Comparison of ENCODE assay signal across 7 mouse cellular contexts in the genomic region with DNA sequence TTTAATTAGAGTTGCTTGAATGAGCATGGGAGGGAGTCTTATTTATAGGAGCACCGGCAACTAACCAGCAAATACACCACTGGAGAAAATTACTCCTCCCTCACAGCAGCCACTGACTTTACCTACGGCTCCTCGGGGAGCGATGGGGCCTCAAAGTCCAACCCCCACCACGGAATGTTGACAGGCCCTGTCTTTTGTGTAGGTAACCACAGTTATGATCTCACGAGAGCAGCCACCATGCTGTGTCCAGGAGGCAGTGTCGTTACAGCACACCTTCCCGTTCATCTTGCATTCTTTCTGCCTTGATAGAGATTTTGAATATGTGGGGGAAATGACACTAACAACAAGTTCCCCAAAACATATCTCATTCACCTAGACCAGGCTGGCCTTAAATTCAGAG. TPM values are rescaled to one million over a fixed set of nuclear protein-coding genes. Genes with fewer than 3 reads are reported as not detected.
A peak's percentile ranks its signal among the peaks of the same experiment; 100 is the strongest.
DNase-seq lines count a peak whose midpoint lies in the region; ATAC-seq and TF ChIP-seq lines count a peak whose summit lies in the region.

A gene (plus strand): TSS at position 209 of the 400 bp plus-strand sequence.

- peak; percentile 56; the same call in 1 of the 2 replicates for TF ChIP-seq POLR2A in testis, adult 2 months (IDR thresholded peaks at IDR 0.05; ENCODE audit: control insufficient read depth, low read depth, low read length)

- WGBS in embryonic facial prominence, embryonic 12.5 days, result 69% methylated on average over 8 of the region's 8 CpGs
- WGBS in liver, embryonic 12.5 days (ENCODE audit: insufficient replicate concordance), result 77% methylated on average over 8 of the region's 8 CpGs

- intact Hi-C loops in heart, postnatal 14 days (cut with DNase I), result loop anchor here (5.0 kb wide), 1 partner anchor 100 kb away; no protein-coding TSS in a partner anchor

- peak within 1 kb of the TSS; percentile 34 for H3K27ac ChIP-seq in testis, adult 2 months (ENCODE audit: control insufficient read depth, insufficient read depth, low read depth, low read length)
- no peak within 1 kb of the TSS for H3K27ac ChIP-seq in embryonic facial prominence, embryonic 12.5 days
- H3K27ac ChIP-seq in liver, embryonic 12.5 days, result peak within 1 kb of the TSS; percentile 100

- H3K4me2 ChIP-seq in embryonic facial prominence, embryonic 12.5 days (replicated peaks), result no peak within 1 kb of the TSS
- H3K4me2 ChIP-seq in liver, embryonic 12.5 days, result peak within 1 kb of the TSS; percentile 78

- no peaks in the 10 kb centered on the region for H3K36me3 ChIP-seq in testis, adult 2 months (ENCODE audit: control insufficient read depth, insufficient read depth, low read length)
- 0 out of 2 replicates have a peak, but pooled peaks cover 5% of the 10 kb centered on the region for H3K36me3 ChIP-seq in embryonic facial prominence, embryonic 12.5 days
- H3K36me3 ChIP-seq in liver, embryonic 12.5 days, result peaks cover 13% of the 10 kb centered on the region

- no peak for TF ChIP-seq CTCF in testis, adult 2 months (IDR thresholded peaks at IDR 0.05; ENCODE audit: control insufficient read depth, insufficient read depth, insufficient replicate concordance, low read depth, low read length)

- H3K4me3 ChIP-seq in testis, adult 2 months (ENCODE audit: control insufficient read depth, low read depth, low read length), result peak within 1 kb of the TSS; percentile 88
- H3K4me3 ChIP-seq in embryonic facial prominence, embryonic 12.5 days, result no peak within 1 kb of the TSS
- H3K4me3 ChIP-seq in liver, embryonic 12.5 days, result peak within 1 kb of the TSS; percentile 98

- no peak for ATAC-seq in embryonic facial prominence, embryonic 12.5 days (ENCODE audit: insufficient number of reproducible peaks, insufficient read depth, low FRiP score, low TSS enrichment)
- ATAC-seq in liver, embryonic 12.5 days, result no peak

- H3K9ac ChIP-seq in embryonic facial prominence, embryonic 12.5 days, result no peak within 1 kb of the TSS
- H3K9ac ChIP-seq in liver, embryonic 12.5 days, result 0 out of 2 replicates have a peak within 1 kb of the TSS, but pooled peaks have one; percentile 10

- no peak for DNase-seq in testis, postnatal 14 days (ENCODE audit: low spot score)
- DNase-seq in heart, postnatal 14 days, result no peak
- no peak for DNase-seq in embryo, embryonic 11 days
- DNase-seq in retina, postnatal 1 day, result no peak

- H3K27me3 ChIP-seq in testis, adult 2 months (ENCODE audit: control insufficient read depth, insufficient read depth, low read length), result no peaks in the 10 kb centered on the region
- H3K27me3 ChIP-seq in embryonic facial prominence, embryonic 12.5 days, result no peaks in the 10 kb centered on the region
- no peaks in the 10 kb centered on the region for H3K27me3 ChIP-seq in liver, embryonic 12.5 days (replicated peaks)

- H3K4me1 ChIP-seq in testis, adult 2 months (ENCODE audit: control insufficient read depth, insufficient read depth, low read length), result no peaks in the 10 kb centered on the region
- peaks cover 10% of the 10 kb centered on the region for H3K4me1 ChIP-seq in embryonic facial prominence, embryonic 12.5 days
- peaks cover 48% of the 10 kb centered on the region for H3K4me1 ChIP-seq in liver, embryonic 12.5 days

- no peaks in the 10 kb centered on the region for H3K9me3 ChIP-seq in embryonic facial prominence, embryonic 12.5 days
- no peaks in the 10 kb centered on the region for H3K9me3 ChIP-seq in liver, embryonic 12.5 days (replicated peaks)

RNA-seq across cellular contexts. Expression of the gene that starts here (rescaled TPM):
- 19.3 and 28.0 TPM in 2 replicates for polyA plus RNA-seq in testis, adult 2 months (2012; rRNA removed)
- 53.7 and 56.5 TPM in 2 replicates for polyA plus RNA-seq in embryonic facial prominence, embryonic 12.5 days (2016; fragmentation: Nextera tagmentation; extraction: Ambion mirVana)
- 10 to 100 TPM; 10.3 to 19.3 TPM for total RNA-seq in heart, postnatal 14 days (2021)
- 60.3 and 61.3 TPM in 2 replicates for polyA plus RNA-seq in liver, embryonic 12.5 days (2016; fragmentation: Nextera tagmentation; extraction: Ambion mirVana)
